In the genomic region with DNA sequence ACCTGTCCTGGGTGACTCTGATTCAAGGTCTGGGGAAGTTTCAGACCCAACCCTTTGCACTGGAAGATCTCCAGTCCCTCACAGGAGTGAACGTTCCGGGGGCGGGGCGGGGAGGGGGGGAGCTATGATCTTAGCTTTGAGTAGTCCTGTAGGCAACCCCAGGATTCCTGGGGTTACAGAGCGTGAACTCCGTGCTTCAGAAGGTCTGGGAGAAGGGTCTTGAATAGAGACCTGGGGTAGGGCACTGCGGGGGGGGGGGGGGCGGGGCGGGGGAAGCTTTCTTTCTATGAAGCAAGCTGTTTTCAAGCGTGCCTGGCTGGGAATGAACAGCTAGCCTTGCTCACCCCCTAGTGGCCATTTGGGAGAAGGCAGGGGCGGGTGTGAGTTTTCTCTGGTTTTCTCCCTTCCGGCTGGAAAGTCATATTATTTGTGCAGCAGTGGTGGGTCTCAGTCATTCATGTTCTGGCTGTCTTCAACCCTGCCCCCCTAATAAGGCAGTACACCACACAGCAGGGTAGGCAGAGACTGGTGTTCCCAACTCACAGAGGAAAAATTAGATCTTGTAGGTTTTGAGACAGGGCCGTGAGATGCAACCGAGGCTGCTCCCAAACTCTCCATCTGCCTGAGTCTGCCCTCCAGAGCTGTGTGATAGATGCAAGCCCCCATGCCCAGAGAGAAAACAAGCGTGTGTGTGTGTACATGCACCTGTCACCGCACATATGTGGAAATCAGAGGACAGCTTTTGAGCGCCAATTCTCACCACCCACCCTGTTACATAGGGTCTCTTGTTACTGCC, we compare ENCODE assay signal across 8 mouse cellular contexts. TPM values are rescaled to one million over a fixed set of nuclear protein-coding genes. Genes with fewer than 3 reads are reported as not detected.
DNase-seq lines count a peak whose midpoint lies in the region; ATAC-seq lines count a peak whose summit lies in the region.

No protein-coding gene starts in this region.

- H3K27ac ChIP-seq in intestine, embryonic 14.5 days (ENCODE audit: low read depth), result no peak overlapping the region

- no peaks in the 10 kb centered on the region for H3K27me3 ChIP-seq in intestine, embryonic 14.5 days (replicated peaks; ENCODE audit: control insufficient read depth, insufficient read depth, low read length)
- peaks cover 37% of the 10 kb centered on the region for H3K27me3 ChIP-seq in megakaryocyte, embryonic 14.5 days (replicated peaks)

- intact Hi-C loops in gastrocnemius, postnatal 14 days (cut with DNase I; ENCODE audit: low total_unique reads), result loop anchor here (10.0 kb wide), 1 partner anchor 344 kb away; no protein-coding TSS in a partner anchor

- peak; percentile 61 for ATAC-seq in activated CD4-positive, CD25-positive, alpha-beta regulatory T cell, adult 4 months
- ATAC-seq in common myeloid progenitor, adult 5-6 weeks (replicated peaks; ENCODE audit: low read depth, poor library complexity, severe bottlenecking), result peak; percentile 77
- ATAC-seq in intestine, embryonic 14.5 days (replicated peaks; ENCODE audit: low FRiP score, low TSS enrichment, low read depth), result peak; percentile 42

- H3K9ac ChIP-seq in intestine, embryonic 14.5 days (ENCODE audit: low read length), result no peak overlapping the region

- H3K36me3 ChIP-seq in intestine, embryonic 14.5 days (ENCODE audit: control insufficient read depth, insufficient read depth, low read length), result no peaks in the 10 kb centered on the region
- no peaks in the 10 kb centered on the region for H3K36me3 ChIP-seq in megakaryocyte, embryonic 14.5 days (replicated peaks; ENCODE audit: low read length)

- H3K4me1 ChIP-seq in intestine, embryonic 14.5 days (replicated peaks; ENCODE audit: control insufficient read depth, insufficient read depth, low read length), result 0 out of 2 replicates have a peak, but pooled peaks cover 4% of the 10 kb centered on the region
- peaks cover 11% of the 10 kb centered on the region for H3K4me1 ChIP-seq in megakaryocyte, embryonic 14.5 days

- H3K9me3 ChIP-seq in intestine, embryonic 14.5 days (ENCODE audit: control insufficient read depth, low read length), result no peaks in the 10 kb centered on the region
- H3K9me3 ChIP-seq in megakaryocyte, embryonic 14.5 days, result peaks cover 5% of the 10 kb centered on the region; the same call in 1 of the 2 replicates

- 19% methylated on average over 17 of the region's 17 CpGs for WGBS in intestine, embryonic 14.5 days

- no peak overlapping the region for H3K4me3 ChIP-seq in intestine, embryonic 14.5 days (ENCODE audit: low read depth, low read length)
- H3K4me3 ChIP-seq in megakaryocyte, embryonic 14.5 days (replicated peaks), result peak overlapping the region; percentile 80

- DNase-seq in gastrocnemius, postnatal 14 days, result peak; percentile 75
- peak; percentile 97 for DNase-seq in intestine, embryonic 14.5 days (ENCODE audit: low spot score)
- peak; percentile 13 to 83 for DNase-seq in left cerebral cortex, adult 9 months (ENCODE audit: low spot score in 2 of 2)
- peak; percentile 86 to 91 for DNase-seq in right cerebral cortex, postnatal 10 days (ENCODE audit: low spot score in 2 of 2)
- DNase-seq in urinary bladder, postnatal 25 days (ENCODE audit: low spot score), result peak; percentile 84

- H3K4me2 ChIP-seq in intestine, embryonic 14.5 days (ENCODE audit: low read length), result peak overlapping the region; percentile 46

RNA-seq across cellular contexts. Expression of gene Serpina3n, which starts 12.0 kb away (rescaled TPM):
- polyA plus RNA-seq in activated CD4-positive, CD25-positive, alpha-beta regulatory T cell, adult 4 months (2017; shearing (Covaris generic)), result not detected
- not detected in 2 replicates for total RNA-seq in common myeloid progenitor, adult 5-6 weeks (2017)
- 1 to 10 TPM; 1.5 to 2.5 TPM for total RNA-seq in gastrocnemius, postnatal 14 days (2021)
- polyA plus RNA-seq in intestine, embryonic 14.5 days (2014; fragmentation: Nextera tagmentation; extraction: Ambion mirVana), result not detected in 2 replicates
- not detected in 2 replicates for polyA plus RNA-seq in megakaryocyte, embryonic 14.5 days (2012; ENCODE audit: insufficient read depth, low replicate concordance)

RNA-seq across cellular contexts. Expression of gene Gsc, which starts 54.6 kb away (rescaled TPM):
- polyA plus RNA-seq in activated CD4-positive, CD25-positive, alpha-beta regulatory T cell, adult 4 months (2017; shearing (Covaris generic)), result not detected
- not detected in 2 replicates for total RNA-seq in common myeloid progenitor, adult 5-6 weeks (2017)
- under 1 TPM; 0.16 to 0.29 TPM for total RNA-seq in gastrocnemius, postnatal 14 days (2021)
- polyA plus RNA-seq in intestine, embryonic 14.5 days (2014; fragmentation: Nextera tagmentation; extraction: Ambion mirVana), result 0.38 TPM in 1 of 2 replicates, not detected in the other
- not detected in 2 replicates for polyA plus RNA-seq in megakaryocyte, embryonic 14.5 days (2012; ENCODE audit: insufficient read depth, low replicate concordance)
